Comparison of ENCODE assay signal across 8 mouse cellular contexts in the genomic region with DNA sequence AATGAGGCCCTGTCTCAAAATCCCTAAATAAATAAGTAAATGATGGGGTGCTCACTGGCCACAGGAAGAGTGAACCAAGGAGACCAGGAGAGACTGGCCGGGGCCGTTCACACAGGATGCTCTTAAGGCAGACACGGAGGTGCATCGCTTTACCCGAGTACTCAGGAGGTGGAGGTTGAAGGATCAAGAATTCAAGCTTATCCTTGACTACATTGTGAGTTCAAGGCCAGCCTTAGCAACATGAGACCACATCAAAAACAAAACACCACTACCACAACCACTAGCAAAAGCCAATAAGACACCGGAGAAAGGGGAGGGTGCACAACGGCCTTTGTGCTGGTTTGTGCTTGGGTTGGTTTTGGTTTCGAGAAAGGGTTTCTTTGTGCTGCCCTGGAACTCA.
"Had no signal": no experiment of that assay in that cellular context is flagged by ENCODE, and none has a peak within 500 bp of the region (broad histone marks: within the 10 kb centered on the region; RNA-seq: fewer than 3 reads in every experiment).

No protein-coding gene starts in this region.

- H3K4me2 ChIP-seq: kidney, embryonic 15.5 days; limb, embryonic 15.5 days; liver, embryonic 12.5 days; midbrain, embryonic 12.5 days; neural tube, embryonic 13.5 days; stomach, embryonic 15.5 days had no signal

- H3K36me3 ChIP-seq: kidney, embryonic 15.5 days; limb, embryonic 15.5 days; liver, embryonic 12.5 days; midbrain, embryonic 12.5 days; neural tube, embryonic 13.5 days; stomach, embryonic 15.5 days had no signal

- H3K9ac ChIP-seq: kidney, embryonic 15.5 days; limb, embryonic 15.5 days; liver, embryonic 12.5 days; midbrain, embryonic 12.5 days; neural tube, embryonic 13.5 days; stomach, embryonic 15.5 days had no signal

- H3K9me3 ChIP-seq: kidney, embryonic 15.5 days; limb, embryonic 15.5 days; liver, embryonic 12.5 days; midbrain, embryonic 12.5 days; neural tube, embryonic 13.5 days; stomach, embryonic 15.5 days had no signal

- DNase-seq: kidney, postnatal 14 days had no signal

- H3K27me3 ChIP-seq: kidney, embryonic 15.5 days; limb, embryonic 15.5 days; neural tube, embryonic 13.5 days; stomach, embryonic 15.5 days had no signal

- H3K4me3 ChIP-seq: kidney, embryonic 15.5 days; limb, embryonic 15.5 days; liver, embryonic 12.5 days; midbrain, embryonic 12.5 days; myocyte; neural tube, embryonic 13.5 days; stomach, embryonic 15.5 days had no signal

- H3K27ac ChIP-seq: kidney, embryonic 15.5 days; limb, embryonic 15.5 days; liver, embryonic 12.5 days; midbrain, embryonic 12.5 days; stomach, embryonic 15.5 days had no signal

- ATAC-seq: liver, embryonic 12.5 days had no signal
